9 mouse cellular contexts compared by ENCODE assay signal in the genomic region with DNA sequence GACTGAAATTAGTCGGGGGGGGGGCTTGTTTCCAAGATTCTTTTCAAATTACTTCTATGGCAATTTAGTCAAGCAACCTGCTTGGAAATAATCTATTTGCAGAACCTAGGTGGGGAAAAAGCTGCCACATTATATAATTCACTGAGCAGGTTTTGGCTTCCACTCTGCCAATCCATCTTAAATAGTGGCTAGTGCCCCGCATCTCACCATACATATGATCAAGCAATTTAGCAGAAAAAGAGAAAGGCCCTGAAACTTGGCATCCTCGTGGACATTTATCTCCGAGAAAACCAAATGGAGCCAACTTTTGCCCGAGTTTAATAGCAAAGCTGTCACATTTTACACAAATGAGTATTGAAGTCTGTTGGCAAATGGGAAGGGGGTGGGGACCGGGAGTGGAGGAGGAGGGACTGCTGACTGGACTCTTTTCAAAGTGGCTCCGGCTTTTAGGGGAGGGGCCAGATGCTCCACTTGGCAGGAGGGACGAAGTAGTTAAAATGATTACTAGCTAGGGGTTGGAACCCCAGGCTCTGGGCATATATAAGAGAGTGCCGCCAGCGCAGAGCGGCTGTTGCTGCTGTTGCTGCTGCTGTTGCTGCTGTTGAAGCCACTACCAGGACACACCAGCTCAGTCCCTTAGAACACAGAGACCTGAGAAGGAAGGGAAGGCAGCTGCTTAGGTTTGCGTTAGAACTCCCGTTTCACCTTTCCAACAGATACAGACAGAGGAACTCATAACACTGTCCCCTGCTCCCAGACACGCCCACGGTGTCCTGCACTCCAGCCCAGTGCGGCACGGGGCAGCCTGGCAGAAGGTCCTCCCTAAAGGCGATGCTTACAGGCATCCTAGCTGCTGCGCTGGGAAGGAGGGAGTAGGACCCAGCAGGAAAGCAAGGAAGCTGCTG. TPM values are rescaled to one million over a fixed set of nuclear protein-coding genes. Genes with fewer than 3 reads are reported as not detected.
A peak's percentile ranks its signal among the peaks of the same experiment; 100 is the strongest.
DNase-seq lines count a peak whose midpoint lies in the region; ATAC-seq and TF ChIP-seq lines count a peak whose summit lies in the region.
"Had no signal": no experiment of that assay in that cellular context is flagged by ENCODE, and none has a peak within 500 bp of the region (broad histone marks: within the 10 kb centered on the region; RNA-seq: fewer than 3 reads in every experiment).

A gene (plus strand): TSS at position 567 of the 905 bp plus-strand sequence.

- H3K4me1 ChIP-seq in heart, embryonic 15.5 days (replicated peaks) = peaks cover 7% of the 10 kb centered on the region; the same call in 1 of the 2 replicates
- H3K4me1 ChIP-seq in embryonic facial prominence, embryonic 14.5 days (ENCODE audit: control insufficient read depth, insufficient read depth, low read length) = no peaks in the 10 kb centered on the region
- peaks cover 15% of the 10 kb centered on the region for H3K4me1 ChIP-seq in hindbrain, embryonic 15.5 days (replicated peaks)
- H3K4me1 ChIP-seq in liver, embryonic 15.5 days (replicated peaks) = no peaks in the 10 kb centered on the region
- peaks cover 2% of the 10 kb centered on the region; the same call in 1 of the 2 replicates for H3K4me1 ChIP-seq in small intestine, adult 2 months (ENCODE audit: control insufficient read depth, insufficient read depth, insufficient read length, low read length)

- no peak for TF ChIP-seq POLR2A in small intestine, adult 2 months (IDR thresholded peaks at IDR 0.05; ENCODE audit: low read depth, low read length)

- H3K27me3 ChIP-seq in heart, embryonic 15.5 days = 0 out of 2 replicates have a peak, but pooled peaks cover 7% of the 10 kb centered on the region
- no peaks in the 10 kb centered on the region; the same call in 1 of the 2 replicates for H3K27me3 ChIP-seq in embryonic facial prominence, embryonic 14.5 days (replicated peaks; ENCODE audit: control insufficient read depth, insufficient read depth, low read length)
- H3K27me3 ChIP-seq in hindbrain, embryonic 15.5 days = no peaks in the 10 kb centered on the region
- peaks cover 7% of the 10 kb centered on the region; the same call in 1 of the 2 replicates for H3K27me3 ChIP-seq in liver, embryonic 15.5 days
- no peaks in the 10 kb centered on the region for H3K27me3 ChIP-seq in small intestine, adult 2 months (ENCODE audit: control insufficient read depth, insufficient read depth, low read length)

- no peak for DNase-seq in heart, adult 9 months (ENCODE audit: low spot score in 2 of 2)
- DNase-seq in ZHBTc4 (ENCODE audit: low read depth, low spot score) = peak; percentile 37
- peak; percentile 83 for DNase-seq in embryonic facial prominence, embryonic 14.5 days (ENCODE audit: low spot score)
- no peak for DNase-seq in T-cell, adult 2 months (ENCODE audit: low spot score)

- 12% methylated on average over 19 of the region's 19 CpGs for WGBS in heart, embryonic 15.5 days
- 13% methylated on average over 19 of the region's 19 CpGs for WGBS in embryonic facial prominence, embryonic 14.5 days
- 10% methylated on average over 19 of the region's 19 CpGs for WGBS in hindbrain, embryonic 15.5 days
- 11% methylated on average over 19 of the region's 19 CpGs for WGBS in liver, embryonic 15.5 days (ENCODE audit: insufficient replicate concordance)
- 11% methylated on average over 19 of the region's 19 CpGs for WGBS in small intestine, adult 2 months

- peak within 1 kb of the TSS; percentile 82 for H3K4me2 ChIP-seq in heart, embryonic 15.5 days
- peak within 1 kb of the TSS; percentile 68 for H3K4me2 ChIP-seq in embryonic facial prominence, embryonic 14.5 days (ENCODE audit: low read depth, low read length)
- peak within 1 kb of the TSS; percentile 99 for H3K4me2 ChIP-seq in hindbrain, embryonic 15.5 days
- H3K4me2 ChIP-seq in liver, embryonic 15.5 days = peak within 1 kb of the TSS; percentile 18; the same call in 1 of the 2 replicates

- no peak for ATAC-seq in heart, embryonic 15.5 days (replicated peaks; ENCODE audit: insufficient number of reproducible peaks, insufficient read depth, low FRiP score, low read depth)
- peak; percentile 85 for ATAC-seq in embryonic facial prominence, embryonic 14.5 days (ENCODE audit: low read depth)
- peak; percentile 92 for ATAC-seq in hindbrain, embryonic 15.5 days (ENCODE audit: low FRiP score, low read depth)
- no peak for ATAC-seq in liver, embryonic 15.5 days (ENCODE audit: insufficient read depth)

- H3K4me3 ChIP-seq in heart, embryonic 15.5 days = peak within 1 kb of the TSS; percentile 45
- H3K4me3 ChIP-seq in embryonic facial prominence, embryonic 14.5 days (ENCODE audit: low read depth, low read length) = peak within 1 kb of the TSS; percentile 43
- H3K4me3 ChIP-seq in hindbrain, embryonic 15.5 days = peak within 1 kb of the TSS; percentile 60
- no peak within 1 kb of the TSS for H3K4me3 ChIP-seq in liver, embryonic 15.5 days (replicated peaks)
- peak within 1 kb of the TSS; percentile 19; the same call in 1 of the 2 replicates for H3K4me3 ChIP-seq in small intestine, adult 2 months (ENCODE audit: low read depth, low read length)

- no peaks in the 10 kb centered on the region for H3K36me3 ChIP-seq in heart, embryonic 15.5 days
- H3K36me3 ChIP-seq in embryonic facial prominence, embryonic 14.5 days (ENCODE audit: control insufficient read depth, insufficient read depth, low read length) = no peaks in the 10 kb centered on the region
- no peaks in the 10 kb centered on the region for H3K36me3 ChIP-seq in hindbrain, embryonic 15.5 days
- H3K36me3 ChIP-seq in liver, embryonic 15.5 days (replicated peaks) = no peaks in the 10 kb centered on the region
- H3K36me3 ChIP-seq in small intestine, adult 2 months (ENCODE audit: control insufficient read depth, insufficient read depth, low read length) = no peaks in the 10 kb centered on the region

- H3K9ac ChIP-seq in heart, embryonic 15.5 days = 0 out of 2 replicates have a peak within 1 kb of the TSS, but pooled peaks have one; percentile 7
- peak within 1 kb of the TSS; percentile 57 for H3K9ac ChIP-seq in embryonic facial prominence, embryonic 14.5 days (ENCODE audit: low read depth, low read length)
- peak within 1 kb of the TSS; percentile 64 for H3K9ac ChIP-seq in hindbrain, embryonic 15.5 days
- no peak within 1 kb of the TSS for H3K9ac ChIP-seq in liver, embryonic 15.5 days
- H3K9ac ChIP-seq: liver, embryonic 14.5 days had no signal

- H3K9me3 ChIP-seq in heart, embryonic 15.5 days (replicated peaks) = no peaks in the 10 kb centered on the region
- H3K9me3 ChIP-seq in embryonic facial prominence, embryonic 14.5 days (ENCODE audit: control insufficient read depth, low read length) = no peaks in the 10 kb centered on the region
- H3K9me3 ChIP-seq in hindbrain, embryonic 15.5 days = no peaks in the 10 kb centered on the region
- no peaks in the 10 kb centered on the region for H3K9me3 ChIP-seq in liver, embryonic 15.5 days (replicated peaks)

- no peak within 1 kb of the TSS for H3K27ac ChIP-seq in heart, embryonic 15.5 days
- H3K27ac ChIP-seq in embryonic facial prominence, embryonic 14.5 days (replicated peaks; ENCODE audit: low read depth, low read length) = no peak within 1 kb of the TSS
- peak within 1 kb of the TSS; percentile 69; the same call in 1 of the 2 replicates for H3K27ac ChIP-seq in hindbrain, embryonic 15.5 days (replicated peaks)
- H3K27ac ChIP-seq in liver, embryonic 15.5 days (replicated peaks) = no peak within 1 kb of the TSS
- H3K27ac ChIP-seq in small intestine, adult 2 months (ENCODE audit: insufficient read depth, low read depth, low read length) = no peak within 1 kb of the TSS
- H3K27ac ChIP-seq: liver, embryonic 14.5 days had no signal

- TF ChIP-seq CTCF in small intestine, adult 2 months (IDR thresholded peaks at IDR 0.05; ENCODE audit: extremely low read depth, insufficient read length, insufficient replicate concordance, low read depth, low read length) = no peak

RNA-seq across cellular contexts. Expression of the gene that starts here (rescaled TPM):
- 0.39 and 1.0 TPM in 2 replicates for polyA plus RNA-seq in heart, embryonic 15.5 days (2015; fragmentation: Nextera tagmentation; extraction: Ambion mirVana)
- 59.6 and 62.3 TPM in 2 replicates for polyA plus RNA-seq in embryonic facial prominence, embryonic 14.5 days (2014; fragmentation: Nextera tagmentation; extraction: Ambion mirVana)
- polyA plus RNA-seq in hindbrain, embryonic 15.5 days (2015; fragmentation: Nextera tagmentation; extraction: Ambion mirVana) = 21.9 and 24.4 TPM in 2 replicates
- polyA plus RNA-seq in liver, embryonic 15.5 days (2015; fragmentation: Nextera tagmentation; extraction: Ambion mirVana) = 0.59 and 0.70 TPM in 2 replicates
- 0.25 and 0.60 TPM in 2 replicates for polyA plus RNA-seq in small intestine, adult 2 months (2012; rRNA removed)

Comparison
In these comparisons a context has a peak if more than half of its experiments do, and no peak if none do; other contexts are left out.
1. RNA of the gene that starts here (polyA plus RNA-seq): 59.6 to 62.3 TPM in embryonic facial prominence, embryonic 14.5 days and 21.9 to 24.4 TPM in hindbrain, embryonic 15.5 days; 0.59 to 0.70 TPM in liver, embryonic 15.5 days, 0.39 to 1.0 TPM in heart, embryonic 15.5 days and 0.25 to 0.60 TPM in small intestine, adult 2 months; every median in the first group is over 10 times any median in the second.
2. ATAC-seq: peak in embryonic facial prominence, embryonic 14.5 days (single experiment) and hindbrain, embryonic 15.5 days (single experiment); none in heart, embryonic 15.5 days (single experiment) and liver, embryonic 15.5 days (single experiment).
3. H3K4me2 ChIP-seq: peak in every context shown above with its lines; median percentile 99 in hindbrain, embryonic 15.5 days; 82 in heart, embryonic 15.5 days; 68 in embryonic facial prominence, embryonic 14.5 days; 18 in liver, embryonic 15.5 days.
4. DNase-seq: peak in ZHBTc4 (single experiment) and embryonic facial prominence, embryonic 14.5 days (single experiment); none in heart, adult 9 months (0 of 2) and T-cell, adult 2 months (single experiment).